Mouse (Mus musculus) thymus, adult 2 months (tissue): ENCODE results near the gene Ssmem1.

Source experiments
- CTCF ChIP-seq: fragments of 200-500 bp; IDR thresholded peaks from 2 replicates; pipeline ENCODE4 v1.5.1; 2012; ENCODE audit warnings: mild to moderate bottlenecking, control low read depth, low read length, moderate library complexity, borderline replicate concordance; ENCODE audit not compliant: control insufficient read depth, poor library complexity, insufficient read depth; ENCODE audit errors: extremely low read depth
- POLR2A ChIP-seq: fragments of 200-500 bp; IDR thresholded peaks from 2 replicates; pipeline ENCODE4 v1.6.1; 2012; ENCODE audit warnings: mild to moderate bottlenecking, low read length, control low read depth, moderate library complexity; ENCODE audit not compliant: control insufficient read depth, poor library complexity, insufficient read depth; ENCODE audit errors: extremely low read depth

GRCm38 (mm10) chr6:30550496-30551192 is 41.0 kb downstream of the Ssmem1 start:
- TF ChIP-seq CTCF: no peak
- TF ChIP-seq POLR2A: no peak
